Mouse (Mus musculus) heart, embryonic 12.5 days (tissue): Measurements from ENCODE around the gene Plpp3. TPM values are rescaled to one million over a fixed set of nuclear protein-coding genes. Genes with fewer than 3 reads are reported as not detected.

Source experiments
- ATAC-seq: fragments of 200-750 bp; cut with Nextera tagmentation; 2 replicates; pipeline ENCODE4 v1.8.0; 2017; ENCODE audit warnings: moderate TSS enrichment, moderate library complexity; ENCODE audit not compliant: insufficient number of reproducible peaks, low FRiP score
- H3K27ac ChIP-seq: fragments of 300-500 bp; sonication (generic); 2 replicates; pipeline ENCODE4 v1.5.1; 2016; ENCODE audit warnings: mild to moderate bottlenecking, moderate library complexity; ENCODE audit not compliant: poor library complexity, severe bottlenecking
- H3K27me3 ChIP-seq: fragments of 300-500 bp; sonication (generic); replicated peaks from 2 replicates; pipeline ENCODE4 v1.6.1; 2016; ENCODE audit warnings: mild to moderate bottlenecking, moderate library complexity
- H3K36me3 ChIP-seq: fragments of 300-500 bp; sonication (generic); 2 replicates; pipeline ENCODE4 v1.6.1; 2016; ENCODE audit warnings: mild to moderate bottlenecking, moderate library complexity
- H3K4me1 ChIP-seq: fragments of 300-500 bp; sonication (generic); replicated peaks from 2 replicates; pipeline ENCODE4 v1.6.1; 2016; ENCODE audit warnings: mild to moderate bottlenecking
- H3K4me2 ChIP-seq: fragments of 300-500 bp; sonication (generic); 2 replicates; pipeline ENCODE4 v1.6.1; 2016; ENCODE audit warnings: mild to moderate bottlenecking, moderate library complexity
- H3K4me3 ChIP-seq: fragments of 300-500 bp; sonication (generic); 2 replicates; pipeline ENCODE4 v1.5.1; 2016; ENCODE audit warnings: mild to moderate bottlenecking
- H3K9ac ChIP-seq: fragments of 300-500 bp; sonication (generic); 2 replicates; pipeline ENCODE4 v1.6.1; 2016; ENCODE audit warnings: mild to moderate bottlenecking, moderate library complexity
- H3K9me3 ChIP-seq: fragments of 300-500 bp; sonication (generic); replicated peaks from 2 replicates; pipeline ENCODE4 v1.6.1; 2016; ENCODE audit warnings: mild to moderate bottlenecking, moderate library complexity
- WGBS: fragments of 180-500 bp; shearing (Covaris S2); methylation state at CpG from one replicate; pipeline ENCODE4 v1.1.7; 2016; 5-methylcytosine and 5-hydroxymethylcytosine counted together
- polyA plus RNA-seq: library from polyadenylated mRNA; unstranded; fragments of >200 nt; fragmentation: Nextera tagmentation; extraction: Ambion mirVana; gene quantifications from 2 replicates; pipeline ENCODE4 v1.2.1, GENCODE M21; 2016

The Plpp3 gene
- polyA plus RNA-seq, 1 experiment from 2014 or later: 30.3 TPM

GRCm38 (mm10) chr4:105204071-105204470, 46.9 kb downstream of the Plpp3 start:
- no peaks in the 10 kb centered on the region for H3K9me3 ChIP-seq
- H3K27ac ChIP-seq: no peak overlapping the region
- 65% methylated on average over 9 of the region's 9 CpGs for WGBS
- no peaks in the 10 kb centered on the region for H3K27me3 ChIP-seq
- no peak overlapping the region for H3K4me2 ChIP-seq
- no peak overlapping the region for H3K4me3 ChIP-seq
- no peak overlapping the region for H3K9ac ChIP-seq
- H3K4me1 ChIP-seq: peaks cover 47% of the 10 kb centered on the region
- no peak for ATAC-seq
- H3K36me3 ChIP-seq: peaks cover 4% of the 10 kb centered on the region; the same call in 1 of the 2 replicates

GRCm38 (mm10) chr4:105205045-105205851, 48.1 kb downstream of the Plpp3 start:
- H3K4me3 ChIP-seq: no peak overlapping the region
- WGBS: 55% methylated on average over 15 of the region's 15 CpGs
- H3K27ac ChIP-seq: peak overlapping the region; percentile 41
- H3K4me1 ChIP-seq: peaks cover 51% of the 10 kb centered on the region
- no peaks in the 10 kb centered on the region for H3K9me3 ChIP-seq
- no peak overlapping the region for H3K9ac ChIP-seq
- H3K27me3 ChIP-seq: no peaks in the 10 kb centered on the region
- H3K36me3 ChIP-seq: peaks cover 13% of the 10 kb centered on the region; the same call in 1 of the 2 replicates
- 0 out of 2 replicates have a peak overlapping the region, but pooled peaks have one; percentile 3 for H3K4me2 ChIP-seq
- peak; percentile 49; the same call in 1 of the 2 replicates for ATAC-seq

- Histone ChIP-seq H3K4me2 (no peak overlapping the region), H3K36me3 (peaks cover 13% of the 10 kb centered on the region; the same call in 1 of the 2 replicates), H3K4me3 (no peak overlapping the region), H3K9me3 (no peaks in the 10 kb centered on the region), H3K27me3 (no peaks in the 10 kb centered on the region), H3K27ac (no peak overlapping the region), H3K4me1 (peaks cover 48% of the 10 kb centered on the region), H3K9ac (no peak overlapping the region)
- ATAC-seq: no peak
- 67% methylated on average over 6 of the region's 6 CpGs for WGBS
Observed at GRCm38 (mm10) chr4:105206102-105206501, 49.0 kb downstream of the Plpp3 start.

- Histone ChIP-seq H3K27ac (no peak overlapping the region), H3K27me3 (no peaks in the 10 kb centered on the region), H3K4me3 (no peak overlapping the region), H3K9me3 (no peaks in the 10 kb centered on the region), H3K36me3 (peaks cover 15% of the 10 kb centered on the region; the same call in 1 of the 2 replicates), H3K4me2 (no peak overlapping the region), H3K4me1 (peaks cover 47% of the 10 kb centered on the region), H3K9ac (no peak overlapping the region)
- 0 out of 2 replicates have a peak, but pooled peaks have one; percentile 38 for ATAC-seq
- 38% methylated on average over 8 of the region's 8 CpGs for WGBS
Observed at GRCm38 (mm10) chr4:105206995-105207394, 49.8 kb downstream of the Plpp3 start.

- Histone ChIP-seq H3K27me3 (no peaks in the 10 kb centered on the region), H3K4me2 (no peak overlapping the region), H3K4me1 (peaks cover 47% of the 10 kb centered on the region), H3K9ac (no peak overlapping the region), H3K36me3 (peaks cover 20% of the 10 kb centered on the region; the same call in 1 of the 2 replicates), H3K4me3 (no peak overlapping the region), H3K27ac (no peak overlapping the region), H3K9me3 (no peaks in the 10 kb centered on the region)
- ATAC-seq: no peak
- WGBS: 84% methylated on average over 4 of the region's 4 CpGs
Observed at GRCm38 (mm10) chr4:105207641-105208040, 50.5 kb downstream of the Plpp3 start.

GRCm38 (mm10) chr4:105208977-105209376, 51.8 kb downstream of the Plpp3 start:
- peaks cover 20% of the 10 kb centered on the region; the same call in 1 of the 2 replicates for H3K36me3 ChIP-seq
- 84% methylated on average over 5 of the region's 5 CpGs for WGBS
- no peak for ATAC-seq

GRCm38 (mm10) chr4:105213314-105213713, 56.2 kb downstream of the Plpp3 start:
- Histone ChIP-seq H3K4me2 (no peak overlapping the region), H3K9me3 (no peaks in the 10 kb centered on the region), H3K4me3 (no peak overlapping the region), H3K36me3 (peaks cover 20% of the 10 kb centered on the region; the same call in 1 of the 2 replicates), H3K9ac (no peak overlapping the region), H3K27me3 (no peaks in the 10 kb centered on the region; the same call in 1 of the 2 replicates), H3K4me1 (peaks cover 7% of the 10 kb centered on the region; the same call in 1 of the 2 replicates), H3K27ac (no peak overlapping the region)
- no peak for ATAC-seq

More at GRCm38 (mm10) chr4:105208977-105209376, 51.8 kb downstream of the Plpp3 start:
- H3K27me3 ChIP-seq: no peaks in the 10 kb centered on the region
- no peak overlapping the region for H3K4me2 ChIP-seq
- no peak overlapping the region for H3K27ac ChIP-seq
- H3K9ac ChIP-seq: no peak overlapping the region
- no peaks in the 10 kb centered on the region for H3K9me3 ChIP-seq
- H3K4me3 ChIP-seq: no peak overlapping the region
- H3K4me1 ChIP-seq: peaks cover 38% of the 10 kb centered on the region

- Histone ChIP-seq H3K4me2 (no peak overlapping the region), H3K36me3 (peaks cover 12% of the 10 kb centered on the region; the same call in 1 of the 2 replicates), H3K27me3 (no peaks in the 10 kb centered on the region; the same call in 1 of the 2 replicates), H3K27ac (no peak overlapping the region), H3K9me3 (no peaks in the 10 kb centered on the region), H3K9ac (no peak overlapping the region), H3K4me1 (peaks cover 7% of the 10 kb centered on the region; the same call in 1 of the 2 replicates), H3K4me3 (no peak overlapping the region)
- ATAC-seq: no peak
- 70% methylated on average over 1 of the region's 1 CpGs for WGBS
Observed at GRCm38 (mm10) chr4:105214438-105214837, 57.3 kb downstream of the Plpp3 start.

- Histone ChIP-seq H3K9ac (no peak overlapping the region), H3K27ac (no peak overlapping the region; the same call in 1 of the 2 replicates), H3K4me3 (no peak overlapping the region), H3K27me3 (no peaks in the 10 kb centered on the region; the same call in 1 of the 2 replicates), H3K4me2 (no peak overlapping the region), H3K4me1 (no peaks in the 10 kb centered on the region), H3K36me3 (peaks cover 14% of the 10 kb centered on the region; the same call in 1 of the 2 replicates), H3K9me3 (no peaks in the 10 kb centered on the region)
- 72% methylated on average over 12 of the region's 12 CpGs for WGBS
- no peak for ATAC-seq
Observed at GRCm38 (mm10) chr4:105215726-105216410, 58.7 kb downstream of the Plpp3 start.

GRCm38 (mm10) chr4:105218202-105218601, 61.1 kb downstream of the Plpp3 start:
- H3K27ac ChIP-seq: no peak overlapping the region
- H3K36me3 ChIP-seq: peaks cover 15% of the 10 kb centered on the region
- no peak overlapping the region for H3K9ac ChIP-seq
- ATAC-seq: peak; percentile 38; the same call in 1 of the 2 replicates
- no peaks in the 10 kb centered on the region for H3K9me3 ChIP-seq
- 69% methylated on average over 10 of the region's 10 CpGs for WGBS
- H3K4me2 ChIP-seq: no peak overlapping the region
- H3K27me3 ChIP-seq: no peaks in the 10 kb centered on the region; the same call in 1 of the 2 replicates
- no peaks in the 10 kb centered on the region for H3K4me1 ChIP-seq
- H3K4me3 ChIP-seq: no peak overlapping the region

- ATAC-seq: no peak
- no peak overlapping the region for H3K9ac ChIP-seq
- peaks cover 11% of the 10 kb centered on the region for H3K4me1 ChIP-seq
- H3K36me3 ChIP-seq: peaks cover 15% of the 10 kb centered on the region
- no peak overlapping the region for H3K4me2 ChIP-seq
- H3K27ac ChIP-seq: no peak overlapping the region
- H3K27me3 ChIP-seq: no peaks in the 10 kb centered on the region; the same call in 1 of the 2 replicates
- 86% methylated on average over 13 of the region's 13 CpGs for WGBS
- no peak overlapping the region for H3K4me3 ChIP-seq
- H3K9me3 ChIP-seq: no peaks in the 10 kb centered on the region
Observed at GRCm38 (mm10) chr4:105219316-105219715, 62.2 kb downstream of the Plpp3 start.
